Mouse (Mus musculus): ENCODE results near the gene Bard1. TPM values are rescaled to one million over a fixed set of nuclear protein-coding genes. Genes with fewer than 3 reads are reported as not detected.

The Bard1 gene
- polyA plus RNA-seq (2014; fragmentation: Nextera tagmentation; extraction: Ambion mirVana), result 3.7 and 3.9 TPM in 2 replicates

DNA sequence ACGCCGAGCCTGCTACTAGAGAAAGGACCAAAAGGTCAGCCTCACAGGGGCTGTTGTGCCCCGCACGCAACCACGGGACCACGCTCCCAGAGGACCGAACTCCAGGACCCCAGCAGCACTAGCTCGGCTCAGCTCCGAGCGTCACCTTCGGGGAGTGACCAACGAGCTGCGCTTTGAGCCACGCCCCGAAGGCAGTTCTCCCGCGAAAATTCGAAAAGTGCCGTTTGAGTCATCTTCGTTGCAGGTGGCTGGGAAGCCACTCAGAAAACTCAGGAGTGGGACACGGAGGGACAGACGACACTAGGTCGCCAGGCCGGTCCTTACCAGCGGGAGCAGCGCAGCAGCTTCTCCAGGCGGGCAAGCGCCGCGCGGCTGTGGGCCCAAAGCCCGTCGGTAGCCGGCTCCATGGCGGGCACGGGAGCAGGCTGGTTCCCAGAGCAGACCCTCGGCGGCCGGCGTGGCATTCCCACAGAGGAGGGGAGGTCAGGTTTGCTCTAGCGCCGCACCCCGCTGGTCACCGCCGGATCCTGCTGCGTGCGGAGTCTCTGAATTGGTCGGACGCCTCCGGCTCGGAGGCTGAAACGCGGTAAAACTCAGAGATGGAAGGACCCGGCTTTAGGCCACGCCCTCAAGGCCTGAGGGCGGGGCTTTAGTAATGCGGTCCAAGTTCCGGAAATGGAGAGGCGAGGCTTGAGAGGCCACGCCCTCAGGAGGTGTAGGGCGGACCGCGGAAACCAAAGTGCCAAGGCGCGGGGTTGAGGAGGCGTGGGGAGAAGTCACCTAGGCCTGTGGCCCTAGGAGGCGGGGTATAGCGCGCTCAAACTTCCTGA, at the start of gene Bard1:
Gene Bard1 (minus strand): TSS at position 803 of the 830 bp plus-strand sequence.
- WGBS, result under 1% methylated on average over 66 of the region's 69 CpGs
- Histone ChIP-seq H3K27me3 (ENCODE audit: control insufficient read depth, insufficient read depth, low read length) (no peaks in the 10 kb centered on the region), H3K27ac (ENCODE audit: low read depth, low read length) (peak within 1 kb of the TSS; percentile 66), H3K9ac (ENCODE audit: low read depth, low read length) (peak within 1 kb of the TSS; percentile 67), H3K4me1 (ENCODE audit: control insufficient read depth, insufficient read depth, low read length) (0 out of 2 replicates have a peak, but pooled peaks cover 6% of the 10 kb centered on the region), H3K9me3 (ENCODE audit: control insufficient read depth, low read length) (no peaks in the 10 kb centered on the region), H3K4me2 (replicated peaks; ENCODE audit: low read depth, low read length) (peak within 1 kb of the TSS; percentile 54), H3K36me3 (ENCODE audit: control insufficient read depth, insufficient read depth, low read length) (no peaks in the 10 kb centered on the region), H3K4me3 (ENCODE audit: low read length) (peak within 1 kb of the TSS; percentile 67)
- peak; percentile 99 for ATAC-seq (ENCODE audit: low FRiP score, low TSS enrichment)

DNA sequence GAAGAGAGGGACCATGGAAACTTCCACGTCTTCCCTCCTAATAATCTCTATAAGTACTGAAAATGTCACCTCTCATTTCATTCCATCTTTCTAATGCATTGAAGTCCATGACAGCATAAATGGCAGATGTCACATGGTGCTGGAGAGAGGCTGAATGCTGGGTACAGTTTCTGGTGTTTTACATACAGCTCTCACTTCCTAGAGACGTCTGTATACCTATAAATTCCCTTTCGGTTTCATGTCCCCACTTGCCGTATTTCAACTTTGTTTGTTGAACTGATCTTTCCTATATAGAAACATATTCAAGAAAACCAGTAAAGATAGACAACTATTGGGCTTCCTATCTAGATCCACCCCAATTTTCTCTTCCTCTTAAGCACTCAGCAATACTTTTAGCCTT, 24.2 kb upstream of the Bard1 start:
- no peaks in the 10 kb centered on the region for H3K27me3 ChIP-seq (ENCODE audit: control insufficient read depth, insufficient read depth, low read length)
- H3K4me1 ChIP-seq (ENCODE audit: control insufficient read depth, insufficient read depth, low read length), result no peaks in the 10 kb centered on the region
- H3K9me3 ChIP-seq (ENCODE audit: control insufficient read depth, low read length), result no peaks in the 10 kb centered on the region
- no peak overlapping the region for H3K4me2 ChIP-seq (replicated peaks; ENCODE audit: low read depth, low read length)
- H3K27ac ChIP-seq (ENCODE audit: low read depth, low read length), result no peak overlapping the region
- 86% methylated on average over 4 of the region's 4 CpGs for WGBS
- no peaks in the 10 kb centered on the region for H3K36me3 ChIP-seq (ENCODE audit: control insufficient read depth, insufficient read depth, low read length)
- H3K4me3 ChIP-seq (ENCODE audit: low read length), result no peak overlapping the region
- ATAC-seq (ENCODE audit: low FRiP score, low TSS enrichment), result no peak
- H3K9ac ChIP-seq (ENCODE audit: low read depth, low read length), result no peak overlapping the region

DNA sequence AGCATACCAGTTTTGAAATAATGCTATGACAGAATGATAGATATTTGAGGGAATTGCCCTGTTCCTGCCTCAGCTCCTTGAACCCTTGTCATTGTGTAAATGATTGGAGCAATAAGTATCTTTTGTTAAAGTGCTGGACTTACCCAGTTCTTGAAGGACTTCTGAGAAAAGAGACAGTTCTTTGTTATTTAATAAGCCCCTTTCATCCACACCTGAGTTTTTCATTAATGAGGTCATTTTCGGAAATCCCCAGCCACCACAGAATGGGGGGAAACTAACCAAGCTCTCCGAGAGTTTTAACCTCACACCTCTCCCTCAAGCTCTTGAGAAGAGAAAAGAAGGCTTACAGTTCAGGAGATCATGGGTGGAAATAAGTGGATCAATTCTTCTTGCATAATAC, 15.6 kb upstream of the Bard1 start:
- H3K36me3 ChIP-seq (ENCODE audit: control insufficient read depth, insufficient read depth, low read length), result no peaks in the 10 kb centered on the region
- no peak overlapping the region for H3K4me3 ChIP-seq (ENCODE audit: low read length)
- H3K9me3 ChIP-seq (ENCODE audit: control insufficient read depth, low read length), result no peaks in the 10 kb centered on the region
- H3K4me1 ChIP-seq (ENCODE audit: control insufficient read depth, insufficient read depth, low read length), result no peaks in the 10 kb centered on the region
- 75% methylated on average over 2 of the region's 2 CpGs for WGBS
- no peak overlapping the region for H3K9ac ChIP-seq (ENCODE audit: low read depth, low read length)
- no peak overlapping the region for H3K27ac ChIP-seq (ENCODE audit: low read depth, low read length)
- no peak for ATAC-seq (ENCODE audit: low FRiP score, low TSS enrichment)
- no peaks in the 10 kb centered on the region for H3K27me3 ChIP-seq (ENCODE audit: control insufficient read depth, insufficient read depth, low read length)
- no peak overlapping the region for H3K4me2 ChIP-seq (replicated peaks; ENCODE audit: low read depth, low read length)

- H3K27me3 ChIP-seq (ENCODE audit: control insufficient read depth, insufficient read depth, low read length), result no peaks in the 10 kb centered on the region
- no peaks in the 10 kb centered on the region for H3K9me3 ChIP-seq (ENCODE audit: control insufficient read depth, low read length)
- H3K4me2 ChIP-seq (replicated peaks; ENCODE audit: low read depth, low read length), result no peak overlapping the region
- H3K27ac ChIP-seq (ENCODE audit: low read depth, low read length), result no peak overlapping the region
- no peak overlapping the region for H3K9ac ChIP-seq (ENCODE audit: low read depth, low read length)
- H3K4me1 ChIP-seq (ENCODE audit: control insufficient read depth, insufficient read depth, low read length), result no peaks in the 10 kb centered on the region
- ATAC-seq (ENCODE audit: low FRiP score, low TSS enrichment), result no peak
- H3K4me3 ChIP-seq (ENCODE audit: low read length), result no peak overlapping the region
- no peaks in the 10 kb centered on the region for H3K36me3 ChIP-seq (ENCODE audit: control insufficient read depth, insufficient read depth, low read length)
- 68% methylated on average over 4 of the region's 4 CpGs for WGBS
Measured at GRCm38 (mm10) chr1:71117253-71117652, 14.3 kb upstream of the Bard1 start.

- H3K4me2 ChIP-seq (replicated peaks; ENCODE audit: low read depth, low read length), result no peak overlapping the region
- no peak overlapping the region for H3K9ac ChIP-seq (ENCODE audit: low read depth, low read length)
- H3K27ac ChIP-seq (ENCODE audit: low read depth, low read length), result no peak overlapping the region
- WGBS, result 31% methylated on average over 2 of the region's 2 CpGs
- no peaks in the 10 kb centered on the region for H3K36me3 ChIP-seq (ENCODE audit: control insufficient read depth, insufficient read depth, low read length)
- H3K4me3 ChIP-seq (ENCODE audit: low read length), result no peak overlapping the region
- no peaks in the 10 kb centered on the region for H3K4me1 ChIP-seq (ENCODE audit: control insufficient read depth, insufficient read depth, low read length)
- no peaks in the 10 kb centered on the region for H3K9me3 ChIP-seq (ENCODE audit: control insufficient read depth, low read length)
- no peaks in the 10 kb centered on the region for H3K27me3 ChIP-seq (ENCODE audit: control insufficient read depth, insufficient read depth, low read length)
- no peak for ATAC-seq (ENCODE audit: low FRiP score, low TSS enrichment)
Measured at GRCm38 (mm10) chr1:71115781-71116180, 12.8 kb upstream of the Bard1 start.

GRCm38 (mm10) chr1:71109858-71110257, 6.9 kb upstream of the Bard1 start:
- H3K4me2 ChIP-seq (replicated peaks; ENCODE audit: low read depth, low read length), result no peak overlapping the region; the same call in 1 of the 2 replicates
- H3K9me3 ChIP-seq (ENCODE audit: control insufficient read depth, low read length), result no peaks in the 10 kb centered on the region
- no peak overlapping the region for H3K4me3 ChIP-seq (ENCODE audit: low read length)
- peak; percentile 81 for ATAC-seq (ENCODE audit: low FRiP score, low TSS enrichment)
- no peak overlapping the region for H3K27ac ChIP-seq (ENCODE audit: low read depth, low read length)
- H3K4me1 ChIP-seq (ENCODE audit: control insufficient read depth, insufficient read depth, low read length), result no peaks in the 10 kb centered on the region
- H3K9ac ChIP-seq (ENCODE audit: low read depth, low read length), result no peak overlapping the region
- WGBS, result 31% methylated on average over 10 of the region's 10 CpGs
- H3K27me3 ChIP-seq (ENCODE audit: control insufficient read depth, insufficient read depth, low read length), result no peaks in the 10 kb centered on the region
- H3K36me3 ChIP-seq (ENCODE audit: control insufficient read depth, insufficient read depth, low read length), result no peaks in the 10 kb centered on the region

DNA sequence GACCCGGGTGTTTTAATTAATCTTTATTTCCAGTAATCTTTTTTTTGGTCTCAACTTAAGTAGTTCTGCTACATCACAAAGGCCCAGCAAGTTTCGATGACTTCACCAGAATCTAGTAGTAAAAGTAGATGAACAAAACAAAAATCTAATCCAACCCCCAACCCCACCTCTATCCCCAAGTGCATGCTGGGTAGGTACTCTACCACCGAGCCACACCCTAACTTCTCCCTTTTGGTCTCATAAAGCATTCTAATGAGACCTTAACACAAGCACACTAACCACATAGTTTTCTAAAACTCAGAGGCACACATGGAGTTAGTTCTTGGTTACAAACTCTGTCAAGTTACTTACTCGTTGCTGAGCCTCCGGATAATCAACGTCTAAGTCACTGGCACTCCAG, 3.2 kb upstream of the Bard1 start:
- no peak for ATAC-seq (ENCODE audit: low FRiP score, low TSS enrichment)
- H3K4me3 ChIP-seq (ENCODE audit: low read length), result no peak overlapping the region
- no peaks in the 10 kb centered on the region for H3K27me3 ChIP-seq (ENCODE audit: control insufficient read depth, insufficient read depth, low read length)
- 92% methylated on average over 6 of the region's 6 CpGs for WGBS
- H3K9me3 ChIP-seq (ENCODE audit: control insufficient read depth, low read length), result no peaks in the 10 kb centered on the region
- no peak overlapping the region for H3K9ac ChIP-seq (ENCODE audit: low read depth, low read length)
- H3K4me2 ChIP-seq (replicated peaks; ENCODE audit: low read depth, low read length), result no peak overlapping the region
- no peak overlapping the region for H3K27ac ChIP-seq (ENCODE audit: low read depth, low read length)
- H3K36me3 ChIP-seq (ENCODE audit: control insufficient read depth, insufficient read depth, low read length), result no peaks in the 10 kb centered on the region
- no peaks in the 10 kb centered on the region for H3K4me1 ChIP-seq (ENCODE audit: control insufficient read depth, insufficient read depth, low read length)

DNA sequence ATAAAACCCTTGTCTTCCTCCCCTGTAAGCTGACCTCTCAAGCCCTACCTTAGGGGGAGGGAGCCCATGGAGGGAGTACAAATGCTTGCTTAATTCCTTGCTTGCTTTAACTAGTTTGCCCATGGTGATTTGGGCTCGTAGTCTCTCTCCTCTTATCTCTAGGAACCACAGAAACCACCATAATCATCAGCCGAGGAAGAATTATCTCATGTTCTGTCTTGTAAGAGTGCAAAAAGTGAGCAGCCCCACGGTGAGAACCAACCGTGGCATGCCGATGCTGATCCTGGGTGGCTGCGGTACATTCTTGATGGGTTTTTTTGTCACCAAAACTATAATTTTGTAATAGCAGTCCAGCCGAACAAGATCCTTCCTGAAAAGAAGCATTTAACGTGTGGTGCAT, 2.8 kb upstream of the Bard1 start:
- no peaks in the 10 kb centered on the region for H3K9me3 ChIP-seq (ENCODE audit: control insufficient read depth, low read length)
- no peak overlapping the region for H3K9ac ChIP-seq (ENCODE audit: low read depth, low read length)
- no peaks in the 10 kb centered on the region for H3K36me3 ChIP-seq (ENCODE audit: control insufficient read depth, insufficient read depth, low read length)
- 91% methylated on average over 8 of the region's 8 CpGs for WGBS
- H3K27me3 ChIP-seq (ENCODE audit: control insufficient read depth, insufficient read depth, low read length), result no peaks in the 10 kb centered on the region
- H3K4me1 ChIP-seq (ENCODE audit: control insufficient read depth, insufficient read depth, low read length), result no peaks in the 10 kb centered on the region
- no peak for ATAC-seq (ENCODE audit: low FRiP score, low TSS enrichment)
- H3K4me3 ChIP-seq (ENCODE audit: low read length), result no peak overlapping the region
- no peak overlapping the region for H3K4me2 ChIP-seq (replicated peaks; ENCODE audit: low read depth, low read length)
- no peak overlapping the region for H3K27ac ChIP-seq (ENCODE audit: low read depth, low read length)

DNA sequence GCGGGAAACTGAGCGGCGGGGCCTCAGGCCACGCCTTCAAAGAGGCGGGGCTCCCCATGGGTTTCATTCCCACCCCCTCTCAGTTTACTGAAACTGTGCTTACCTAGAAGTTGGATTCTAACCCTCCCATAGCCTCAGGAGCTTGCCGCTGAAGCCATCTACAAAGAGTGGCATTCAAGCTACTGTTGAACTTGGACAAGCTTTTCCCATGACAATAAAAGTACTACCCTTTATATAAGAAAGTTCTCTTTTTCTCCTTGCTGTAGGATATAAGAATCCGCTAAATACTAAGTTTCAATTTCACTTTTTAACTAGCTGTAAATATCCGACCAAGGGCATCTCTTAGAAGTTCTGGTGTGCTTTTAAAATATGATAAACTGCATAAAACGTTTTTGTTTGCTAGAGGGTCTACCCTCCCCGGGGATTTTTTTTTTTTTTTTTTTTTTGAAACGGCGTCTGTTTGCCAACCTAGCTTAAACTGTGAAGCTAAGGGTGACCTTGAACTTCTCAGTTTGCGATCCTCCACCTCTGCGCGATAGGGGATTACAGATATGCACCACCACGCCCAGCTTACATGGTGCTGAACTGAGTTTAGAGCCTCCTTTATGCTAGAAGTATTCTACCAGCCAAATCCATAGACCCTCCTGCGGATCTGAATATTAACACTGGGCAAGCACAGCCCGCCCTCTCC, 373 bp upstream of the Bard1 start:
- no peaks in the 10 kb centered on the region for H3K36me3 ChIP-seq (ENCODE audit: control insufficient read depth, insufficient read depth, low read length)
- WGBS, result 31% methylated on average over 18 of the region's 18 CpGs
- H3K4me1 ChIP-seq (ENCODE audit: control insufficient read depth, insufficient read depth, low read length), result 0 out of 2 replicates have a peak, but pooled peaks cover 6% of the 10 kb centered on the region
- H3K27ac ChIP-seq (ENCODE audit: low read depth, low read length), result peak overlapping the region; percentile 66; the same call in 1 of the 2 replicates
- H3K27me3 ChIP-seq (ENCODE audit: control insufficient read depth, insufficient read depth, low read length), result no peaks in the 10 kb centered on the region
- peak overlapping the region; percentile 67 for H3K4me3 ChIP-seq (ENCODE audit: low read length)
- no peaks in the 10 kb centered on the region for H3K9me3 ChIP-seq (ENCODE audit: control insufficient read depth, low read length)
- peak overlapping the region; percentile 18; the same call in 1 of the 2 replicates for H3K9ac ChIP-seq (ENCODE audit: low read depth, low read length)
- no peak for ATAC-seq (ENCODE audit: low FRiP score, low TSS enrichment)
- H3K4me2 ChIP-seq (replicated peaks; ENCODE audit: low read depth, low read length), result peak overlapping the region; percentile 54
